Mouse (Mus musculus) bone marrow, adult 2 months (tissue): ENCODE results near the gene Arhgap10.

Source experiments
- CTCF ChIP-seq: fragments of 200-500 bp; IDR thresholded peaks from 2 replicates; pipeline ENCODE4 v1.5.1; 2011; ENCODE audit warnings: low read length, control low read depth; ENCODE audit not compliant: control insufficient read depth, insufficient read depth
- POLR2A ChIP-seq: fragments of 200-500 bp; IDR thresholded peaks from 2 replicates; pipeline ENCODE4 v1.6.1; 2011; ENCODE audit warnings: low read depth, mild to moderate bottlenecking, control low read depth, low read length, borderline replicate concordance; ENCODE audit not compliant: control insufficient read depth

DNA sequence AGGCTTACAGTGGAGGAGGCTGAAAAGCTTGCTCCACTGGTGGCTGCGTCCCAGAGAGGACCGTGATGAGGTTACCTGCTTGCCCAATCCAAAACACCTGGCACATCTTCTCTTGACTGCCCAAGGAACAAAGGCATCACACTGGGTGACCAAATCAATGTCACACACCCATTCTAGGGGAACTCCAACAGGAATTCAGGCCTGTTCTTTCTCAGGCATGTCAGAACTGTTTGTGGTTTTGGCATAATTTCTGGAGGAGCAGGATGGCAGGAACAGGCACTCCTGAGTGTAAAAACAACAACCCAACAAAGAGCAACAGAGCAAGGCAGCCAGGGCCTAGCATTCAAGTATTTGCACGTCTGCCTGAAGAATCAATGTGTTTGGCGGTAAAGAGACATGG lies 59.2 kb downstream of the Arhgap10 start:
- TF ChIP-seq CTCF, result no peak
- TF ChIP-seq POLR2A, result no peak
